Mouse (Mus musculus): ENCODE data around the gene 1700028P14Rik. TPM values are rescaled to one million over a fixed set of nuclear protein-coding genes. Genes with fewer than 3 reads are reported as not detected.

The 1700028P14Rik gene
- polyA plus RNA-seq, 1 experiment, result not detected

DNA sequence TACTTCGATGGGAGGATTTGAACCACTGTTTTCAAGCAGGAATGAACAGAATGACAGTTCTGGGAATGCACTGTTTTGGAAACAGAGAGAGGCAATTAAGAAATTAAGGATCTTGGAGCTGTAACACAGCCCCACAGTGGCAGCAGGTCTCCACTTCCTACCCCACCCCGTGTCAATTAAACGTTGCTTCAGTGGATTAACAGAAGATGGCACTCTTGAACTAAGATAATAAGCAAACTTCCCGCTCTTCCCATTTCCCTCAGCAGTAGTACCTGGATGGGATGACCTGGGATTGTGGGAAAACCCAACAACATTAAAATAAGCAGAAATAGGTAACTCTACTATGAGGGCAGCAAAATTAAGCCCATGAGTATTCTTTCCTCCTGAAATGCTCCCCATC is 75.9 kb downstream of the 1700028P14Rik start:
- TF ChIP-seq MYOG (IDR thresholded peaks at IDR 0.05; ENCODE audit: control insufficient read depth in 1 of 3, insufficient read depth in 1 of 3, insufficient read length in 2 of 3, low read depth in 2 of 3) (no peak), MYOD1 (IDR thresholded peaks at IDR 0.05; ENCODE audit: control insufficient read depth in 1 of 3, insufficient read length in 2 of 3, low read depth in 2 of 3) (no peak), SRF (IDR thresholded peaks at IDR 0.05; ENCODE audit: control insufficient read depth, insufficient read length, low read depth) (no peak), POLR2A (IDR thresholded peaks at IDR 0.05; ENCODE audit: insufficient read length, low read depth) (no peak), CEBPB (IDR thresholded peaks at IDR 0.05; ENCODE audit: insufficient read depth, poor library complexity, severe bottlenecking) (no peak), TCF12 (IDR thresholded peaks at IDR 0.05; ENCODE audit: insufficient read depth, poor library complexity, severe bottlenecking) (no peak), TCF3 (IDR thresholded peaks at IDR 0.05; ENCODE audit: insufficient read length, low read depth) (no peak), REST (IDR thresholded peaks at IDR 0.05; ENCODE audit: insufficient read depth, insufficient read length) (no peak), POLR2AphosphoS2 (IDR thresholded peaks at IDR 0.05; ENCODE audit: insufficient read length, low read depth) (no peak), E2F4 (IDR thresholded peaks at IDR 0.05; ENCODE audit: insufficient read depth) (no peak), MAX (IDR thresholded peaks at IDR 0.05; ENCODE audit: low read depth) (no peak), USF1 (IDR thresholded peaks at IDR 0.05; ENCODE audit: low read depth) (no peak)
- H3K36me3 ChIP-seq (ENCODE audit: control insufficient read depth, insufficient read depth), result no peaks in the 10 kb centered on the region
- H3K27me3 ChIP-seq (ENCODE audit: control insufficient read depth, insufficient read depth, insufficient read length), result no peaks in the 10 kb centered on the region
- no peak overlapping the region for H3ac ChIP-seq (ENCODE audit: control insufficient read depth, insufficient read length)
- no peak overlapping the region for H3K4me2 ChIP-seq (ENCODE audit: low read depth)
- no peak overlapping the region for H3K4me3 ChIP-seq
- no peaks in the 10 kb centered on the region for H3K79me2 ChIP-seq (ENCODE audit: control insufficient read depth, insufficient read depth)

DNA sequence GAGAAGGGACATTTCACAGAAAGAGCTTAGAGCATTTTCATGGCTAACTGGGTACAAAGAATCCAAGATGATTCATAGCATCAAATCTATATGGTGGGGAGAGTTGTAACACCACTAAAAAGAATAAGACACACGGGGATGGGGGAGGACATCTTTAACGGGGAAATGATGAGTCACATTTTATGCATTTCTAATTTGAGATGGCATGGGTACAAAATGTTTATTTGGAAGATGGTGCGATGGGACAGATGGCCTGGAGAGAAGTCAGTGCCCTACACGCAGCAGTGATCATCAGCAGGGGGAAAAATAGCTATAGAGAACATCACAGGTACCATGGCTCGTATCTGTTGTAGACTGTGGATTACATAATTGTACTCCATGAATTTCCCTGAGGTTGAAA is 88.9 kb downstream of the 1700028P14Rik start:
- no peak overlapping the region for H3ac ChIP-seq (ENCODE audit: control insufficient read depth, insufficient read length)
- H3K27me3 ChIP-seq (ENCODE audit: control insufficient read depth, insufficient read depth, insufficient read length), result no peaks in the 10 kb centered on the region
- no peak overlapping the region for H3K4me2 ChIP-seq (ENCODE audit: low read depth)
- H3K79me2 ChIP-seq (ENCODE audit: control insufficient read depth, insufficient read depth), result no peaks in the 10 kb centered on the region
- no peaks in the 10 kb centered on the region for H3K36me3 ChIP-seq (ENCODE audit: control insufficient read depth, insufficient read depth)
- no peak overlapping the region for H3K4me3 ChIP-seq
- no peak for TF ChIP-seq MAX (IDR thresholded peaks at IDR 0.05; ENCODE audit: low read depth)
- no peak for TF ChIP-seq SRF (IDR thresholded peaks at IDR 0.05; ENCODE audit: control insufficient read depth, insufficient read length, low read depth)
- no peak for TF ChIP-seq POLR2A (IDR thresholded peaks at IDR 0.05; ENCODE audit: insufficient read length, low read depth)
- no peak for TF ChIP-seq TCF3 (IDR thresholded peaks at IDR 0.05; ENCODE audit: insufficient read length, low read depth)
- no peak for TF ChIP-seq E2F4 (IDR thresholded peaks at IDR 0.05; ENCODE audit: insufficient read depth)
- TF ChIP-seq MYOD1 (IDR thresholded peaks at IDR 0.05; ENCODE audit: control insufficient read depth in 1 of 3, insufficient read length in 2 of 3, low read depth in 2 of 3), result no peak
- TF ChIP-seq TCF12 (IDR thresholded peaks at IDR 0.05; ENCODE audit: insufficient read depth, poor library complexity, severe bottlenecking), result no peak
- TF ChIP-seq CEBPB (IDR thresholded peaks at IDR 0.05; ENCODE audit: insufficient read depth, poor library complexity, severe bottlenecking), result no peak
- TF ChIP-seq POLR2AphosphoS2 (IDR thresholded peaks at IDR 0.05; ENCODE audit: insufficient read length, low read depth), result no peak
- TF ChIP-seq MYOG (IDR thresholded peaks at IDR 0.05; ENCODE audit: control insufficient read depth in 1 of 3, insufficient read depth in 1 of 3, insufficient read length in 2 of 3, low read depth in 2 of 3), result no peak
- TF ChIP-seq USF1 (IDR thresholded peaks at IDR 0.05; ENCODE audit: low read depth), result no peak
- TF ChIP-seq REST (IDR thresholded peaks at IDR 0.05; ENCODE audit: insufficient read depth, insufficient read length), result no peak

DNA sequence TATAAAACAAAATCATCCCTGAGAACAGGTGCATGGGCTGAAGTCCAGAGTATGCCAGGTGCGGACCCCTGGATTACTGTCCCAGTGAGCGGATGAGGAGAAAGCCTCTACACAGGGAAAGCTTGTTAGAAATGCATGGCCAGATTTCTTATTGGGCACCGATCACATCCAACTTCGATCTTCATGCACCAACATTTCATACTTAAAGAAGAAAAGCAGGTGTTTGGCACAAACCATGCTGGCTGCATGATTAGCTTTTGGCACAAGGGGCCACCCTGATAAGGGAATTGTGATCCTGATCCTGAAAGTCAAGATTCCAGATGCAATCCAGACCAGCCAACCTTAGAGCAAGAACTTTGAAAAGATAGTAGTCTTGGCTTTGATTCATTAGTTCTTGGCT is 90.0 kb downstream of the 1700028P14Rik start:
- TF ChIP-seq E2F4 (IDR thresholded peaks at IDR 0.05; ENCODE audit: insufficient read depth) (no peak), CEBPB (IDR thresholded peaks at IDR 0.05; ENCODE audit: insufficient read depth, poor library complexity, severe bottlenecking) (no peak), TCF12 (IDR thresholded peaks at IDR 0.05; ENCODE audit: insufficient read depth, poor library complexity, severe bottlenecking) (no peak), MYOD1 (IDR thresholded peaks at IDR 0.05; ENCODE audit: control insufficient read depth in 1 of 3, insufficient read length in 2 of 3, low read depth in 2 of 3) (no peak), REST (IDR thresholded peaks at IDR 0.05; ENCODE audit: insufficient read depth, insufficient read length) (no peak), MAX (IDR thresholded peaks at IDR 0.05; ENCODE audit: low read depth) (no peak), MYOG (IDR thresholded peaks at IDR 0.05; ENCODE audit: control insufficient read depth in 1 of 3, insufficient read depth in 1 of 3, insufficient read length in 2 of 3, low read depth in 2 of 3) (no peak), TCF3 (IDR thresholded peaks at IDR 0.05; ENCODE audit: insufficient read length, low read depth) (no peak), POLR2A (IDR thresholded peaks at IDR 0.05; ENCODE audit: insufficient read length, low read depth) (no peak), POLR2AphosphoS2 (IDR thresholded peaks at IDR 0.05; ENCODE audit: insufficient read length, low read depth) (no peak), SRF (IDR thresholded peaks at IDR 0.05; ENCODE audit: control insufficient read depth, insufficient read length, low read depth) (no peak), USF1 (IDR thresholded peaks at IDR 0.05; ENCODE audit: low read depth) (no peak)
- Histone ChIP-seq H3K27me3 (ENCODE audit: control insufficient read depth, insufficient read depth, insufficient read length) (no peaks in the 10 kb centered on the region), H3ac (ENCODE audit: control insufficient read depth, insufficient read length) (no peak overlapping the region), H3K4me2 (ENCODE audit: low read depth) (no peak overlapping the region), H3K79me2 (ENCODE audit: control insufficient read depth, insufficient read depth) (no peaks in the 10 kb centered on the region), H3K4me3 (no peak overlapping the region), H3K36me3 (ENCODE audit: control insufficient read depth, insufficient read depth) (no peaks in the 10 kb centered on the region)

DNA sequence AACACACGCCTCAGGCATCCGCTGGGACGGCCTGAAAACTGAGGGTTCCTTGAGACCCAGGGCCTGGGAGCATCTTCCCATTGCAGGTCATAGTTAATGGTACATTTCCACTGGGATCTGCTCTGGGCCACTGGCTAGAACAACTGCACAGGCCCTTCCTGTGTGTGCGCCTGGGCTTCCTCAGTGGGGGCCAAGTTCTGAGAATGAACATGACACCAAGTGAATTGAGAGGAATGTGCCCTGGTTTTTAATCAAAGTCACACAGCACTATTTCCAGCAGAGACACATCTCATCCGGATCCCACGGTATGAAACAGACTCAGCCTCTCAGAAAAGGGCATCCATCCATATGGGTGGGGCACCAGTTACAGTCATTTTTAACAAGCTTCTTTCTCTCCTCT is 90.6 kb downstream of the 1700028P14Rik start:
- Histone ChIP-seq H3K79me2 (ENCODE audit: control insufficient read depth, insufficient read depth) (no peaks in the 10 kb centered on the region), H3K27me3 (ENCODE audit: control insufficient read depth, insufficient read depth, insufficient read length) (no peaks in the 10 kb centered on the region), H3K36me3 (ENCODE audit: control insufficient read depth, insufficient read depth) (no peaks in the 10 kb centered on the region), H3K4me2 (ENCODE audit: low read depth) (no peak overlapping the region), H3K4me3 (no peak overlapping the region), H3ac (ENCODE audit: control insufficient read depth, insufficient read length) (no peak overlapping the region)
- TF ChIP-seq TCF3 (IDR thresholded peaks at IDR 0.05; ENCODE audit: insufficient read length, low read depth), result no peak
- no peak for TF ChIP-seq REST (IDR thresholded peaks at IDR 0.05; ENCODE audit: insufficient read depth, insufficient read length)
- no peak for TF ChIP-seq MYOD1 (IDR thresholded peaks at IDR 0.05; ENCODE audit: control insufficient read depth in 1 of 3, insufficient read length in 2 of 3, low read depth in 2 of 3)
- TF ChIP-seq MYOG (IDR thresholded peaks at IDR 0.05; ENCODE audit: control insufficient read depth in 1 of 3, insufficient read depth in 1 of 3, insufficient read length in 2 of 3, low read depth in 2 of 3), result no peak
- TF ChIP-seq CEBPB (IDR thresholded peaks at IDR 0.05; ENCODE audit: insufficient read depth, poor library complexity, severe bottlenecking), result no peak
- TF ChIP-seq POLR2AphosphoS2 (IDR thresholded peaks at IDR 0.05; ENCODE audit: insufficient read length, low read depth), result no peak
- no peak for TF ChIP-seq E2F4 (IDR thresholded peaks at IDR 0.05; ENCODE audit: insufficient read depth)
- TF ChIP-seq MAX (IDR thresholded peaks at IDR 0.05; ENCODE audit: low read depth), result no peak
- TF ChIP-seq USF1 (IDR thresholded peaks at IDR 0.05; ENCODE audit: low read depth), result no peak
- TF ChIP-seq TCF12 (IDR thresholded peaks at IDR 0.05; ENCODE audit: insufficient read depth, poor library complexity, severe bottlenecking), result no peak
- TF ChIP-seq SRF (IDR thresholded peaks at IDR 0.05; ENCODE audit: control insufficient read depth, insufficient read length, low read depth), result no peak
- TF ChIP-seq POLR2A (IDR thresholded peaks at IDR 0.05; ENCODE audit: insufficient read length, low read depth), result no peak

Measured in myocyte (in vitro differentiated cells).